Mouse (Mus musculus) lung, postnatal 0 days (tissue): ENCODE results near the gene 6430628N08Rik. TPM values are rescaled to one million over a fixed set of nuclear protein-coding genes. Genes with fewer than 3 reads are reported as not detected.

Experiments
- ATAC-seq: fragments of 200-750 bp; cut with Nextera tagmentation; 2 replicates; pipeline ENCODE4 v1.8.0; 2017; ENCODE audit warnings: moderate library complexity
- DNase-seq: peaks from one replicate; pipeline ENCODE4 v3.0.0-alpha.2; 2016; ENCODE audit warnings: low spot score
- H3K27ac ChIP-seq: fragments of 300-500 bp; sonication (generic); 2 replicates; pipeline ENCODE4 v1.5.1; 2014; ENCODE audit warnings: antibody characterized with exemption, mild to moderate bottlenecking, low read length, mixed read lengths
- H3K27me3 ChIP-seq: fragments of 300-500 bp; sonication (generic); replicated peaks from 2 replicates; pipeline ENCODE4 v1.6.1; 2014; ENCODE audit warnings: low read length, mixed read lengths; ENCODE audit not compliant: insufficient read depth
- H3K36me3 ChIP-seq: fragments of 300-500 bp; sonication (generic); 2 replicates; pipeline ENCODE4 v1.6.1; 2014; ENCODE audit warnings: low read length, mixed read lengths; ENCODE audit not compliant: insufficient read depth
- H3K4me1 ChIP-seq: fragments of 300-500 bp; sonication (generic); 2 replicates; pipeline ENCODE4 v1.6.1; 2014; ENCODE audit warnings: antibody characterized with exemption, low read depth, low read length, mixed read lengths; ENCODE audit not compliant: insufficient read depth
- H3K4me2 ChIP-seq: fragments of 300-500 bp; sonication (generic); replicated peaks from 2 replicates; pipeline ENCODE4 v1.6.1; 2014; ENCODE audit warnings: low read depth, mild to moderate bottlenecking, low read length, moderate library complexity, mixed read lengths
- H3K4me3 ChIP-seq: fragments of 300-500 bp; sonication (generic); 2 replicates; pipeline ENCODE4 v1.5.1; 2014; ENCODE audit warnings: low read depth, low read length
- H3K9ac ChIP-seq: fragments of 300-500 bp; sonication (generic); replicated peaks from 2 replicates; pipeline ENCODE4 v1.6.1; 2014; ENCODE audit warnings: low read depth, mild to moderate bottlenecking
- H3K9me3 ChIP-seq: fragments of 300-500 bp; sonication (generic); 2 replicates; pipeline ENCODE4 v1.6.1; 2016; ENCODE audit warnings: low read length, mixed read lengths
- CTCF ChIP-seq: IDR thresholded peaks from 2 replicates; pipeline ENCODE4 v1.5.1; 2016; ENCODE audit warnings: antibody characterized with exemption, mild to moderate bottlenecking
- EP300 ChIP-seq: IDR thresholded peaks from 2 replicates; pipeline ENCODE4 v1.6.1; 2016; ENCODE audit warnings: antibody characterized with exemption, mild to moderate bottlenecking, control low read depth
- WGBS: fragments of 180-500 bp; shearing (Covaris S2); extraction: QIAGEN DNeasy Blood & Tissue Kit; methylation state at CpG from one replicate; pipeline ENCODE4 v1.1.7; 2014; 5-methylcytosine and 5-hydroxymethylcytosine counted together
- polyA plus RNA-seq: library from polyadenylated mRNA; unstranded; fragments of >200 nt; fragmentation: Nextera tagmentation; extraction: Ambion mirVana; gene quantifications from 2 replicates; pipeline ENCODE4 v1.2.1, GENCODE M21; 2015

6430628N08Rik gene
- polyA plus RNA-seq, 1 experiment from 2014 or later = not detected

DNA sequence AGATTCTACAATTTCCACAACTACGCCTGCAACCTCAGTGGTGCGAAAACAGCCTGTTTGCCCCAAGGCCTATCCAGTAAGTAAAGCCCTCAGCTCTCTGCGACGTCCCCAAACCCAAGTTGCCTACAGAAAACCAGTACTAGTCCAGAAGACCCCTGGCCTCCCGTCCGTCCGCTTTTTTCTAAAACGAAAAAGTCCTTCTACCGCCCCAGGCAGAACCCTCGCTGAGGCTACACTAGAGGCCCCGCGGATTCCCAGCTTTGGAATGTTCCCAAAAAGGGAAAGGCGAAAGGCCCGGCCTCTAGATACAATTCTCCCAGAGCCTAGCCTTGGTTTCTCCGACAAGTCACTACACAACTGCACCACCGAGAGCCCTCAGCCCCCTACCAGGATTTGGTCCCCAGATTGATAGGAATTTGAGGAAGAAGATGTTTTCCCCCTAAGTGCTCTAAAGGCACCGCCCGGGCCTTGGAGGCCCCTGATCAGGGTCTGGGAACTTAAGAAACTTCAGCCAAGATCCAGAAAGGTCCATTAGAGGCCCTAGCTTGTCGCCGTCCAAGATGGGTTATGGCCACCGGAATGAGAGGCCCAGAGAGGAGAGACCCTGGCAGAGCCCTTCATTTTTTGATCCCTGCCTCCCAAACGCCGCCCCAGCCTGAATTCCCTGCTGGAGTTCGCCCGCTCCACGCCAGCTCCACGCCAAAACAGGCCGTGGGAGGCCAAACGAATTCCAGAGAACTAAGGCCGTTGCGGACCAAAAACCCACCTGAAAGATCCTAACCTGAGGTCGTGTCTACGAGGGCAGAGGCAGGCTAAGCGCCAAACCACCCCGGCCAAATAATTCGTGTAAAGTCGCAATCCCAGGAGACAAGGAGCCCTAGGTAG lies 48.1 kb downstream of the 6430628N08Rik start:
- Histone ChIP-seq H3K27me3 (peaks cover 88% of the 10 kb centered on the region), H3K4me3 (no peak overlapping the region), H3K4me2 (no peak overlapping the region), H3K4me1 (no peaks in the 10 kb centered on the region; the same call in 1 of the 2 replicates), H3K9ac (no peak overlapping the region), H3K9me3 (no peaks in the 10 kb centered on the region), H3K36me3 (no peaks in the 10 kb centered on the region), H3K27ac (no peak overlapping the region)
- no peak for DNase-seq
- WGBS = 4% methylated on average over 37 of the region's 37 CpGs
- no peak for TF ChIP-seq CTCF
- no peak for TF ChIP-seq EP300
- ATAC-seq = no peak

- DNase-seq (peak; percentile 12), ATAC-seq (peak; percentile 71)
- H3K4me2 ChIP-seq = peak within 1 kb of the TSS; percentile 48
- no peak for TF ChIP-seq EP300
- no peak for TF ChIP-seq CTCF
- peak within 1 kb of the TSS; percentile 16; the same call in 1 of the 2 replicates for H3K4me3 ChIP-seq
- H3K9me3 ChIP-seq = no peaks in the 10 kb centered on the region
- no peaks in the 10 kb centered on the region; the same call in 1 of the 2 replicates for H3K4me1 ChIP-seq
- no peak within 1 kb of the TSS for H3K9ac ChIP-seq
- no peak within 1 kb of the TSS for H3K27ac ChIP-seq
- peaks cover 90% of the 10 kb centered on the region for H3K27me3 ChIP-seq
- no peaks in the 10 kb centered on the region for H3K36me3 ChIP-seq
- WGBS = under 1% methylated on average over 61 of the region's 71 CpGs
These were observed 49.0 kb downstream of the 6430628N08Rik start, which contains the start of gene Dmbx1 for GRCm38 (mm10) chr4:115939295-115940102. Gene Dmbx1, minus strand, starts transcription at chr4:115939926.

- Histone ChIP-seq H3K4me1 (no peaks in the 10 kb centered on the region; the same call in 1 of the 2 replicates), H3K9me3 (no peaks in the 10 kb centered on the region), H3K27ac (no peak overlapping the region), H3K36me3 (no peaks in the 10 kb centered on the region), H3K9ac (no peak overlapping the region), H3K4me2 (no peak overlapping the region), H3K27me3 (peaks cover 95% of the 10 kb centered on the region), H3K4me3 (no peak overlapping the region)
- no peak for TF ChIP-seq EP300
- no peak for TF ChIP-seq CTCF
- no peak for ATAC-seq
- WGBS = 10% methylated on average over 3 of the region's 3 CpGs
- no peak for DNase-seq
These were observed 50.2 kb downstream of the 6430628N08Rik start for GRCm38 (mm10) chr4:115940681-115941080.

GRCm38 (mm10) chr4:115941242-115941820 lies 50.9 kb downstream of the 6430628N08Rik start:
- Histone ChIP-seq H3K27ac (no peak overlapping the region), H3K27me3 (peaks cover 97% of the 10 kb centered on the region), H3K4me1 (no peaks in the 10 kb centered on the region; the same call in 1 of the 2 replicates), H3K4me3 (no peak overlapping the region), H3K9ac (no peak overlapping the region), H3K9me3 (no peaks in the 10 kb centered on the region), H3K4me2 (no peak overlapping the region), H3K36me3 (no peaks in the 10 kb centered on the region)
- TF ChIP-seq EP300 (no peak), CTCF (no peak)
- DNase-seq (no peak), ATAC-seq (no peak)
- 6% methylated on average over 9 of the region's 9 CpGs for WGBS

GRCm38 (mm10) chr4:115943669-115944314 lies 53.3 kb downstream of the 6430628N08Rik start:
- peaks cover 77% of the 10 kb centered on the region for H3K27me3 ChIP-seq
- H3K9me3 ChIP-seq = no peaks in the 10 kb centered on the region
- under 1% methylated on average over 39 of the region's 41 CpGs for WGBS
- no peak for ATAC-seq
- no peaks in the 10 kb centered on the region for H3K36me3 ChIP-seq
- no peak overlapping the region for H3K9ac ChIP-seq
- no peaks in the 10 kb centered on the region; the same call in 1 of the 2 replicates for H3K4me1 ChIP-seq
- H3K4me3 ChIP-seq = no peak overlapping the region
- no peak overlapping the region for H3K4me2 ChIP-seq
- no peak overlapping the region for H3K27ac ChIP-seq
- no peak for DNase-seq
- no peak for TF ChIP-seq EP300
- no peak for TF ChIP-seq CTCF

Other genes with a start within 250 kb of the 6430628N08Rik start
- gene Cyp4b1, start 242.9 kb upstream of the 6430628N08Rik start, polyA plus RNA-seq = 171 and 174 TPM in 2 replicates
- gene Efcab14, start 152.9 kb upstream of the 6430628N08Rik start, polyA plus RNA-seq = 24.4 and 26.8 TPM in 2 replicates
- gene Tex38, start 109.6 kb upstream of the 6430628N08Rik start, polyA plus RNA-seq = 0.16 TPM in 1 of 2 replicates, not detected in the other
- gene Atpaf1, start 105.9 kb upstream of the 6430628N08Rik start, polyA plus RNA-seq = 30.0 and 30.5 TPM in 2 replicates
- gene Mob3c, start 62.6 kb upstream of the 6430628N08Rik start, polyA plus RNA-seq = 14.8 and 16.3 TPM in 2 replicates
- 26.9 and 30.6 TPM in 2 replicates for gene Mknk1, start 51.5 kb upstream of the 6430628N08Rik start, polyA plus RNA-seq
- not detected in 2 replicates for gene Kncn, start 6.3 kb upstream of the 6430628N08Rik start, polyA plus RNA-seq
- not detected in 2 replicates for gene Dmbx1, start 49.3 kb downstream of the 6430628N08Rik start, polyA plus RNA-seq
- 12.1 and 13.4 TPM in 2 replicates for gene Faah, start 127.3 kb downstream of the 6430628N08Rik start, polyA plus RNA-seq
- gene Nsun4, start 163.2 kb downstream of the 6430628N08Rik start, polyA plus RNA-seq = 33.7 and 37.9 TPM in 2 replicates
- 423 and 444 TPM in 2 replicates for gene Uqcrh, start 184.4 kb downstream of the 6430628N08Rik start, polyA plus RNA-seq
- 46.1 and 49.0 TPM in 2 replicates for gene Lrrc41, start 184.6 kb downstream of the 6430628N08Rik start, polyA plus RNA-seq
- gene Rad54l, start 233.0 kb downstream of the 6430628N08Rik start, polyA plus RNA-seq = 1.5 and 2.2 TPM in 2 replicates
- 40.7 and 40.8 TPM in 2 replicates for gene Pomgnt1, start 233.2 kb downstream of the 6430628N08Rik start, polyA plus RNA-seq